Mouse (Mus musculus): ENCODE measurements around the gene Aacs. TPM values are rescaled to one million over a fixed set of nuclear protein-coding genes. Genes with fewer than 3 reads are reported as not detected.
"Not testable (repeated sequence)": the region's sequence is repeated elsewhere in the genome, so short reads cannot be mapped to it uniquely, and the experiment has no call there.

The Aacs gene
- polyA plus RNA-seq (2015; fragmentation: Nextera tagmentation; extraction: Ambion mirVana) = 54.5 and 57.5 TPM in 2 replicates

GRCm38 (mm10) chr5:125475601-125476285 lies at the start of gene Aacs:
Gene Aacs, plus strand, starts transcription at chr5:125475814.
- peaks cover 46% of the 10 kb centered on the region for H3K4me1 ChIP-seq (replicated peaks)
- H3K27me3 ChIP-seq = no peaks in the 10 kb centered on the region
- peak within 1 kb of the TSS; percentile 87 for H3K4me3 ChIP-seq (replicated peaks)
- WGBS = under 1% methylated on average over 60 of the region's 60 CpGs
- peaks cover 4% of the 10 kb centered on the region; the same call in 1 of the 2 replicates for H3K36me3 ChIP-seq
- peak within 1 kb of the TSS; percentile 93 for H3K4me2 ChIP-seq (replicated peaks)
- peak within 1 kb of the TSS; percentile 85 for H3K9ac ChIP-seq (replicated peaks)
- peak; percentile 92 for ATAC-seq
- H3K27ac ChIP-seq = peak within 1 kb of the TSS; percentile 84
- no peaks in the 10 kb centered on the region for H3K9me3 ChIP-seq

- no peaks in the 10 kb centered on the region for H3K4me1 ChIP-seq (replicated peaks)
- H3K4me3 ChIP-seq (replicated peaks) = no peak overlapping the region
- H3K27ac ChIP-seq = no peak overlapping the region
- H3K4me2 ChIP-seq (replicated peaks) = no peak overlapping the region
- H3K9me3 ChIP-seq = no peaks in the 10 kb centered on the region
- no peak overlapping the region for H3K9ac ChIP-seq (replicated peaks)
- ATAC-seq = no peak
- H3K36me3 ChIP-seq = peaks cover 99% of the 10 kb centered on the region
- 96% methylated on average over 10 of the region's 10 CpGs for WGBS
- no peaks in the 10 kb centered on the region for H3K27me3 ChIP-seq
These were observed 49.3 kb upstream of the Aacs start for GRCm38 (mm10) chr5:125426343-125426742.

GRCm38 (mm10) chr5:125432324-125432723 lies 43.3 kb upstream of the Aacs start:
- WGBS = 98% methylated on average over 2 of the region's 2 CpGs
- H3K4me1 ChIP-seq (replicated peaks) = peaks cover 13% of the 10 kb centered on the region
- not testable (repeated sequence) for H3K27me3 ChIP-seq; H3K4me3 ChIP-seq (replicated peaks); H3K9me3 ChIP-seq; H3K27ac ChIP-seq; ATAC-seq; H3K9ac ChIP-seq (replicated peaks)
- H3K4me2 ChIP-seq (replicated peaks) = peak overlapping the region; percentile 95; the same call in 1 of the 2 replicates
- peaks cover 46% of the 10 kb centered on the region for H3K36me3 ChIP-seq

- H3K9me3 ChIP-seq = no peaks in the 10 kb centered on the region
- H3K4me2 ChIP-seq (replicated peaks) = peak within 1 kb of the TSS; percentile 95
- H3K36me3 ChIP-seq = peaks cover 30% of the 10 kb centered on the region
- peak within 1 kb of the TSS; percentile 94 for H3K9ac ChIP-seq (replicated peaks)
- H3K4me1 ChIP-seq (replicated peaks) = peaks cover 13% of the 10 kb centered on the region
- ATAC-seq = peak; percentile 97
- WGBS = under 1% methylated on average over 46 of the region's 46 CpGs
- no peaks in the 10 kb centered on the region for H3K27me3 ChIP-seq
- peak within 1 kb of the TSS; percentile 60; the same call in 1 of the 2 replicates for H3K27ac ChIP-seq
- H3K4me3 ChIP-seq (replicated peaks) = peak within 1 kb of the TSS; percentile 91
These were observed 41.7 kb upstream of the Aacs start, which contains the start of gene Dhx37 for GRCm38 (mm10) chr5:125433793-125434337. Gene Dhx37, minus strand, starts transcription at chr5:125434121.

- Histone ChIP-seq H3K36me3 (peaks cover 26% of the 10 kb centered on the region), H3K4me1 (replicated peaks) (peaks cover 13% of the 10 kb centered on the region), H3K4me3 (replicated peaks) (peak overlapping the region; percentile 91), H3K4me2 (replicated peaks) (peak overlapping the region; percentile 95)
- H3K27me3 ChIP-seq; H3K9me3 ChIP-seq; H3K9ac ChIP-seq (replicated peaks); H3K27ac ChIP-seq; ATAC-seq: not testable (repeated sequence)
- 60% methylated on average over 15 of the region's 15 CpGs for WGBS
These were observed 41.3 kb upstream of the Aacs start for GRCm38 (mm10) chr5:125434347-125434746.

GRCm38 (mm10) chr5:125440583-125441233 lies 34.9 kb upstream of the Aacs start:
- no peaks in the 10 kb centered on the region for H3K27me3 ChIP-seq
- peak overlapping the region; percentile 81 for H3K4me2 ChIP-seq (replicated peaks)
- H3K9me3 ChIP-seq = no peaks in the 10 kb centered on the region
- WGBS = 2% methylated on average over 7 of the region's 7 CpGs
- peak; percentile 35 for ATAC-seq
- H3K36me3 ChIP-seq = no peaks in the 10 kb centered on the region
- H3K9ac ChIP-seq (replicated peaks) = peak overlapping the region; percentile 87
- peak overlapping the region; percentile 88 for H3K4me3 ChIP-seq (replicated peaks)
- no peak overlapping the region for H3K27ac ChIP-seq
- peaks cover 17% of the 10 kb centered on the region for H3K4me1 ChIP-seq (replicated peaks)

GRCm38 (mm10) chr5:125441234-125442114 lies 34.1 kb upstream of the Aacs start, which contains the start of gene Bri3bp:
Gene Bri3bp, plus strand, starts transcription at chr5:125441568.
- H3K4me1 ChIP-seq (replicated peaks) = peaks cover 21% of the 10 kb centered on the region
- no peaks in the 10 kb centered on the region for H3K27me3 ChIP-seq
- H3K9me3 ChIP-seq = no peaks in the 10 kb centered on the region
- H3K4me2 ChIP-seq (replicated peaks) = peak within 1 kb of the TSS; percentile 81
- under 1% methylated on average over 87 of the region's 97 CpGs for WGBS
- peak; percentile 86 for ATAC-seq
- peak within 1 kb of the TSS; percentile 88 for H3K4me3 ChIP-seq (replicated peaks)
- peak within 1 kb of the TSS; percentile 87 for H3K9ac ChIP-seq (replicated peaks)
- H3K27ac ChIP-seq = peak within 1 kb of the TSS; percentile 76
- no peaks in the 10 kb centered on the region for H3K36me3 ChIP-seq

GRCm38 (mm10) chr5:125442136-125442995 lies 33.2 kb upstream of the Aacs start:
- peak overlapping the region; percentile 87 for H3K9ac ChIP-seq (replicated peaks)
- H3K36me3 ChIP-seq = no peaks in the 10 kb centered on the region
- H3K4me1 ChIP-seq (replicated peaks) = peaks cover 21% of the 10 kb centered on the region
- WGBS = 25% methylated on average over 27 of the region's 27 CpGs
- H3K4me3 ChIP-seq (replicated peaks) = peak overlapping the region; percentile 88
- H3K9me3 ChIP-seq = no peaks in the 10 kb centered on the region
- ATAC-seq = 0 out of 2 replicates have a peak, but pooled peaks have one; percentile 25
- no peaks in the 10 kb centered on the region for H3K27me3 ChIP-seq
- H3K4me2 ChIP-seq (replicated peaks) = peak overlapping the region; percentile 81
- H3K27ac ChIP-seq = peak overlapping the region; percentile 76

- no peaks in the 10 kb centered on the region for H3K9me3 ChIP-seq
- H3K36me3 ChIP-seq = no peaks in the 10 kb centered on the region
- H3K27ac ChIP-seq = no peak overlapping the region
- 93% methylated on average over 5 of the region's 5 CpGs for WGBS
- no peak overlapping the region for H3K4me3 ChIP-seq (replicated peaks)
- no peaks in the 10 kb centered on the region for H3K27me3 ChIP-seq
- no peak overlapping the region for H3K4me2 ChIP-seq (replicated peaks)
- no peak for ATAC-seq
- H3K9ac ChIP-seq (replicated peaks) = no peak overlapping the region
- H3K4me1 ChIP-seq (replicated peaks) = peaks cover 21% of the 10 kb centered on the region
These were observed 32.3 kb upstream of the Aacs start for GRCm38 (mm10) chr5:125443335-125443734.

GRCm38 (mm10) chr5:125443915-125444314 lies 31.7 kb upstream of the Aacs start:
- ATAC-seq = no peak
- WGBS = 94% methylated on average over 3 of the region's 3 CpGs

GRCm38 (mm10) chr5:125444554-125444953 lies 31.1 kb upstream of the Aacs start:
- no peak for ATAC-seq

More at GRCm38 (mm10) chr5:125443915-125444314, 31.7 kb upstream of the Aacs start:
- Histone ChIP-seq H3K27me3 (no peaks in the 10 kb centered on the region), H3K27ac (no peak overlapping the region), H3K4me3 (replicated peaks) (no peak overlapping the region), H3K4me1 (replicated peaks) (peaks cover 21% of the 10 kb centered on the region), H3K36me3 (no peaks in the 10 kb centered on the region), H3K9me3 (no peaks in the 10 kb centered on the region), H3K9ac (replicated peaks) (no peak overlapping the region), H3K4me2 (replicated peaks) (no peak overlapping the region)

More at GRCm38 (mm10) chr5:125444554-125444953, 31.1 kb upstream of the Aacs start:
- H3K9me3 ChIP-seq = no peaks in the 10 kb centered on the region
- no peaks in the 10 kb centered on the region for H3K27me3 ChIP-seq
- H3K4me3 ChIP-seq (replicated peaks) = no peak overlapping the region
- no peaks in the 10 kb centered on the region for H3K36me3 ChIP-seq
- peaks cover 21% of the 10 kb centered on the region for H3K4me1 ChIP-seq (replicated peaks)
- 84% methylated on average over 4 of the region's 4 CpGs for WGBS
- no peak overlapping the region for H3K27ac ChIP-seq
- no peak overlapping the region for H3K4me2 ChIP-seq (replicated peaks)
- no peak overlapping the region for H3K9ac ChIP-seq (replicated peaks)

Data from midbrain, embryonic 13.5 days (tissue).